ENCODE assay signal across 8 mouse cellular contexts in genomic region chr11:4080219-4080618, GRCm38 (mm10). TPM values are rescaled to one million over a fixed set of nuclear protein-coding genes. Genes with fewer than 3 reads are reported as not detected.
DNase-seq lines count a peak whose midpoint lies in the region; ATAC-seq and TF ChIP-seq lines count a peak whose summit lies in the region.
"Had no signal": no experiment of that assay in that cellular context is flagged by ENCODE, and none has a peak within 500 bp of the region (broad histone marks: within the 10 kb centered on the region; RNA-seq: fewer than 3 reads in every experiment).

No protein-coding gene starts in this region.

- no peak overlapping the region for H3K4me2 ChIP-seq in hindbrain, postnatal 0 days (ENCODE audit: low read depth, low read length)
- H3K4me2 ChIP-seq in limb, embryonic 14.5 days (replicated peaks; ENCODE audit: low read depth, low read length, severe bottlenecking): no peak overlapping the region
- H3K4me2 ChIP-seq: heart, embryonic 13.5 days had no signal

- peak; percentile 83 for DNase-seq in layer of hippocampus, adult 11-12 months (ENCODE audit: low spot score)
- no peak for DNase-seq in layer of hippocampus, adult 9-10 months (ENCODE audit: low spot score)
- DNase-seq in MN1 (ENCODE audit: low spot score): peak; percentile 67
- peak; percentile 33 to 53 for DNase-seq in cerebellum, adult 2 months
- DNase-seq in hindbrain, postnatal 0 days (ENCODE audit: low spot score): peak; percentile 80
- DNase-seq in limb, embryonic 14.5 days (ENCODE audit: low spot score): peak; percentile 16
- peak; percentile 60 for DNase-seq in retina, adult 2 months (ENCODE audit: low read depth, low spot score)

- peak; percentile 82 for TF ChIP-seq CTCF in cerebellum, adult 2 months (IDR thresholded peaks at IDR 0.05; ENCODE audit: borderline replicate concordance, insufficient read depth, low read depth, low read length)
- TF ChIP-seq CTCF in hindbrain, postnatal 0 days (IDR thresholded peaks at IDR 0.05; ENCODE audit: low read depth): peak; percentile 91

- TF ChIP-seq POLR2A in cerebellum, adult 2 months (IDR thresholded peaks at IDR 0.05; ENCODE audit: borderline replicate concordance, insufficient read depth, low read length): no peak
- no peak for TF ChIP-seq POLR2A in limb, embryonic 14.5 days (IDR thresholded peaks at IDR 0.05; ENCODE audit: borderline replicate concordance, extremely low read depth, insufficient read depth, insufficient read length)

- no peak overlapping the region for H3K27ac ChIP-seq in cerebellum, adult 2 months (ENCODE audit: insufficient read depth, low read length)
- H3K27ac ChIP-seq in hindbrain, postnatal 0 days: no peak overlapping the region
- H3K27ac ChIP-seq in limb, embryonic 14.5 days (replicated peaks; ENCODE audit: low read depth, low read length): no peak overlapping the region
- H3K27ac ChIP-seq: heart, embryonic 13.5 days had no signal

- H3K9me3 ChIP-seq in hindbrain, postnatal 0 days (ENCODE audit: low read length): no peaks in the 10 kb centered on the region
- H3K9me3 ChIP-seq in limb, embryonic 14.5 days (ENCODE audit: control insufficient read depth, low read length): no peaks in the 10 kb centered on the region
- H3K9me3 ChIP-seq: heart, embryonic 13.5 days had no signal

- no peak overlapping the region for H3K4me3 ChIP-seq in cerebellum, adult 2 months (replicated peaks; ENCODE audit: insufficient read depth, low read depth, low read length)
- H3K4me3 ChIP-seq in hindbrain, postnatal 0 days (ENCODE audit: low read length): no peak overlapping the region
- H3K4me3 ChIP-seq in limb, embryonic 14.5 days (replicated peaks; ENCODE audit: low read length): no peak overlapping the region
- H3K4me3 ChIP-seq: heart, embryonic 13.5 days had no signal

- no peaks in the 10 kb centered on the region for H3K27me3 ChIP-seq in cerebellum, adult 2 months (ENCODE audit: control insufficient read depth, insufficient read depth, low read length)
- no peaks in the 10 kb centered on the region for H3K27me3 ChIP-seq in hindbrain, postnatal 0 days (ENCODE audit: insufficient read depth, low read length)
- H3K27me3 ChIP-seq in limb, embryonic 14.5 days (ENCODE audit: control insufficient read depth, insufficient read depth, low read length): no peaks in the 10 kb centered on the region

- ATAC-seq in hindbrain, postnatal 0 days: 0 out of 2 replicates have a peak, but pooled peaks have one; percentile 35
- no peak for ATAC-seq in limb, embryonic 14.5 days (ENCODE audit: low FRiP score, low read depth)

- H3K9ac ChIP-seq in hindbrain, postnatal 0 days (replicated peaks; ENCODE audit: low read length): no peak overlapping the region
- no peak overlapping the region for H3K9ac ChIP-seq in limb, embryonic 14.5 days (ENCODE audit: low read depth, low read length, severe bottlenecking)
- H3K9ac ChIP-seq: heart, embryonic 13.5 days had no signal

- no peaks in the 10 kb centered on the region for H3K4me1 ChIP-seq in cerebellum, adult 2 months (ENCODE audit: control insufficient read depth, insufficient read depth, low read length)
- H3K4me1 ChIP-seq in hindbrain, postnatal 0 days (ENCODE audit: insufficient read depth, low read length): no peaks in the 10 kb centered on the region
- no peaks in the 10 kb centered on the region for H3K4me1 ChIP-seq in limb, embryonic 14.5 days (ENCODE audit: control insufficient read depth, insufficient read depth, low read length)
- H3K4me1 ChIP-seq: heart, embryonic 13.5 days had no signal

- WGBS in cerebellum, adult 2 months: 11% methylated on average over 4 of the region's 4 CpGs
- WGBS in hindbrain, postnatal 0 days: 6% methylated on average over 4 of the region's 4 CpGs
- 16% methylated on average over 4 of the region's 4 CpGs for WGBS in limb, embryonic 14.5 days

- no peaks in the 10 kb centered on the region for H3K36me3 ChIP-seq in hindbrain, postnatal 0 days (ENCODE audit: insufficient read depth, low read length)
- no peaks in the 10 kb centered on the region for H3K36me3 ChIP-seq in limb, embryonic 14.5 days (ENCODE audit: control insufficient read depth, insufficient read depth, low read length)
- H3K36me3 ChIP-seq: heart, embryonic 13.5 days had no signal

RNA-seq across cellular contexts. Expression of gene Mtfp1, which starts 15.0 kb away (rescaled TPM):
- 60.5 and 65.2 TPM in 2 replicates for polyA plus RNA-seq in cerebellum, adult 2 months (2012; rRNA removed)
- total RNA-seq in hindbrain, postnatal 0 days (2014; rRNA removed): 14.8 and 20.4 TPM in 2 replicates
- 17.7 TPM in 2 replicates for polyA plus RNA-seq in hindbrain, postnatal 0 days (2015; fragmentation: Nextera tagmentation; extraction: Ambion mirVana)
- polyA plus RNA-seq in limb, embryonic 14.5 days (2012; rRNA removed): 4.7 and 5.9 TPM in 2 replicates
- polyA plus RNA-seq in limb, embryonic 14.5 days (2014; fragmentation: Nextera tagmentation; extraction: Ambion mirVana): 5.3 and 5.9 TPM in 2 replicates

RNA-seq across cellular contexts. Expression of gene Sec14l3, which starts 15.6 kb away (rescaled TPM):
- polyA plus RNA-seq in cerebellum, adult 2 months (2012; rRNA removed): not detected in 2 replicates
- 0.36 and 1.6 TPM in 2 replicates for total RNA-seq in hindbrain, postnatal 0 days (2014; rRNA removed)
- polyA plus RNA-seq in hindbrain, postnatal 0 days (2015; fragmentation: Nextera tagmentation; extraction: Ambion mirVana): 1.7 and 1.8 TPM in 2 replicates
- not detected in 2 replicates for polyA plus RNA-seq in limb, embryonic 14.5 days (2012; rRNA removed)
- polyA plus RNA-seq in limb, embryonic 14.5 days (2014; fragmentation: Nextera tagmentation; extraction: Ambion mirVana): not detected in 2 replicates
- polyA plus RNA-seq: heart, embryonic 13.5 days had no signal

RNA-seq across cellular contexts. Expression of gene Sec14l2, which starts 43.0 kb away (rescaled TPM):
- polyA plus RNA-seq in cerebellum, adult 2 months (2012; rRNA removed): 28.2 and 32.2 TPM in 2 replicates
- 13.4 and 13.9 TPM in 2 replicates for total RNA-seq in hindbrain, postnatal 0 days (2014; rRNA removed)
- polyA plus RNA-seq in hindbrain, postnatal 0 days (2015; fragmentation: Nextera tagmentation; extraction: Ambion mirVana): 8.1 and 9.5 TPM in 2 replicates
- 5.1 and 5.8 TPM in 2 replicates for polyA plus RNA-seq in limb, embryonic 14.5 days (2012; rRNA removed)
- 1.4 and 1.7 TPM in 2 replicates for polyA plus RNA-seq in limb, embryonic 14.5 days (2014; fragmentation: Nextera tagmentation; extraction: Ambion mirVana)

RNA-seq across cellular contexts. Expression of gene Sec14l4, which starts 49.0 kb away (rescaled TPM):
- polyA plus RNA-seq in cerebellum, adult 2 months (2012; rRNA removed): 0.05 and 0.14 TPM in 2 replicates
- total RNA-seq in hindbrain, postnatal 0 days (2014; rRNA removed): not detected in 2 replicates
- polyA plus RNA-seq in hindbrain, postnatal 0 days (2015; fragmentation: Nextera tagmentation; extraction: Ambion mirVana): not detected in 2 replicates
- 0.11 and 0.13 TPM in 2 replicates for polyA plus RNA-seq in limb, embryonic 14.5 days (2012; rRNA removed)
- 0.14 and 0.32 TPM in 2 replicates for polyA plus RNA-seq in limb, embryonic 14.5 days (2014; fragmentation: Nextera tagmentation; extraction: Ambion mirVana)
- polyA plus RNA-seq: heart, embryonic 13.5 days had no signal

RNA-seq across cellular contexts. Expression of gene Rnf215, which starts 54.8 kb away (rescaled TPM):
- 39.5 and 39.9 TPM in 2 replicates for polyA plus RNA-seq in cerebellum, adult 2 months (2012; rRNA removed)
- total RNA-seq in hindbrain, postnatal 0 days (2014; rRNA removed): 84.3 and 90.4 TPM in 2 replicates
- 49.7 and 51.0 TPM in 2 replicates for polyA plus RNA-seq in hindbrain, postnatal 0 days (2015; fragmentation: Nextera tagmentation; extraction: Ambion mirVana)
- 57.1 and 62.6 TPM in 2 replicates for polyA plus RNA-seq in limb, embryonic 14.5 days (2012; rRNA removed)
- polyA plus RNA-seq in limb, embryonic 14.5 days (2014; fragmentation: Nextera tagmentation; extraction: Ambion mirVana): 40.7 and 49.8 TPM in 2 replicates
